Mouse (Mus musculus) hindbrain, embryonic 15.5 days (tissue): ENCODE measurements around the gene Ccdc86. TPM values are rescaled to one million over a fixed set of nuclear protein-coding genes. Genes with fewer than 3 reads are reported as not detected.

Experiments
- ATAC-seq: fragments of 200-750 bp; cut with Nextera tagmentation; 2 replicates; pipeline ENCODE4 v1.8.0; 2017; ENCODE audit warnings: low read depth, moderate number of reproducible peaks, moderate TSS enrichment; ENCODE audit not compliant: low FRiP score
- H3K27ac ChIP-seq: fragments of 300-500 bp; sonication (generic); replicated peaks from 2 replicates; pipeline ENCODE4 v1.5.1; 2015; ENCODE audit warnings: mild to moderate bottlenecking, inconsistent platforms
- H3K27me3 ChIP-seq: fragments of 300-500 bp; sonication (generic); 2 replicates; pipeline ENCODE4 v1.6.1; 2015; ENCODE audit warnings: control low read depth, inconsistent platforms
- H3K36me3 ChIP-seq: fragments of 300-500 bp; sonication (generic); 2 replicates; pipeline ENCODE4 v1.6.1; 2015; ENCODE audit warnings: control low read depth, inconsistent platforms
- H3K4me1 ChIP-seq: fragments of 300-500 bp; sonication (generic); replicated peaks from 2 replicates; pipeline ENCODE4 v1.6.1; 2015; ENCODE audit warnings: control low read depth, inconsistent platforms
- H3K4me2 ChIP-seq: fragments of 300-500 bp; sonication (generic); 2 replicates; pipeline ENCODE4 v1.6.1; 2015; ENCODE audit warnings: moderate library complexity, mild to moderate bottlenecking, inconsistent platforms
- H3K4me3 ChIP-seq: fragments of 300-500 bp; sonication (generic); 2 replicates; pipeline ENCODE4 v1.5.1; 2015; ENCODE audit warnings: mild to moderate bottlenecking, inconsistent platforms
- H3K9ac ChIP-seq: fragments of 300-500 bp; sonication (generic); 2 replicates; pipeline ENCODE4 v1.6.1; 2015; ENCODE audit warnings: inconsistent platforms
- H3K9me3 ChIP-seq: fragments of 300-500 bp; sonication (generic); 2 replicates; pipeline ENCODE4 v1.6.1; 2016; ENCODE audit warnings: control low read depth, inconsistent platforms
- WGBS: fragments of 180-500 bp; shearing (Covaris S2); methylation state at CpG from one replicate; pipeline ENCODE4 v1.1.7; 2015; 5-methylcytosine and 5-hydroxymethylcytosine counted together
- polyA plus RNA-seq: library from polyadenylated mRNA; unstranded; fragments of >200 nt; fragmentation: Nextera tagmentation; extraction: Ambion mirVana; gene quantifications from 2 replicates; pipeline ENCODE4 v1.2.1, GENCODE M21; 2015

Ccdc86 gene
- polyA plus RNA-seq, 1 experiment from 2014 or later, result 14.6 TPM

- Histone ChIP-seq H3K4me3 (no peak overlapping the region), H3K27me3 (no peaks in the 10 kb centered on the region), H3K36me3 (peaks cover 83% of the 10 kb centered on the region), H3K9ac (no peak overlapping the region), H3K9me3 (no peaks in the 10 kb centered on the region), H3K4me1 (peaks cover 16% of the 10 kb centered on the region), H3K4me2 (no peak overlapping the region), H3K27ac (no peak overlapping the region)
- no peak for ATAC-seq
- 95% methylated on average over 5 of the region's 5 CpGs for WGBS
Observed at GRCm38 (mm10) chr19:10901046-10901445, 48.0 kb downstream of the Ccdc86 start.

GRCm38 (mm10) chr19:10900315-10900714, 48.8 kb downstream of the Ccdc86 start:
- Histone ChIP-seq H3K9ac (no peak overlapping the region), H3K9me3 (no peaks in the 10 kb centered on the region), H3K4me2 (no peak overlapping the region), H3K36me3 (peaks cover 77% of the 10 kb centered on the region), H3K27me3 (no peaks in the 10 kb centered on the region), H3K27ac (no peak overlapping the region), H3K4me3 (no peak overlapping the region), H3K4me1 (peaks cover 19% of the 10 kb centered on the region)
- no peak for ATAC-seq
- WGBS, result 77% methylated on average over 6 of the region's 6 CpGs

- Histone ChIP-seq H3K9me3 (no peaks in the 10 kb centered on the region), H3K4me3 (no peak overlapping the region), H3K9ac (no peak overlapping the region), H3K4me1 (peaks cover 19% of the 10 kb centered on the region), H3K27me3 (no peaks in the 10 kb centered on the region), H3K4me2 (no peak overlapping the region), H3K36me3 (peaks cover 48% of the 10 kb centered on the region), H3K27ac (no peak overlapping the region)
- ATAC-seq, result no peak
- WGBS, result 92% methylated on average over 8 of the region's 8 CpGs
Observed at GRCm38 (mm10) chr19:10897491-10897890, 51.6 kb downstream of the Ccdc86 start.

GRCm38 (mm10) chr19:10896849-10897248, 52.2 kb downstream of the Ccdc86 start:
- H3K4me3 ChIP-seq, result peak overlapping the region; percentile 95; the same call in 1 of the 2 replicates
- WGBS, result 89% methylated on average over 7 of the region's 7 CpGs
- no peak for ATAC-seq
- H3K36me3 ChIP-seq, result peaks cover 42% of the 10 kb centered on the region
- H3K9me3 ChIP-seq, result no peaks in the 10 kb centered on the region
- H3K9ac ChIP-seq, result no peak overlapping the region
- H3K4me1 ChIP-seq, result peaks cover 19% of the 10 kb centered on the region
- H3K27me3 ChIP-seq, result no peaks in the 10 kb centered on the region
- peak overlapping the region; percentile 77 for H3K4me2 ChIP-seq
- H3K27ac ChIP-seq, result no peak overlapping the region

GRCm38 (mm10) chr19:10895708-10896107, 53.4 kb downstream of the Ccdc86 start:
- ATAC-seq, result no peak; the same call in 1 of the 2 replicates
- Histone ChIP-seq H3K9me3 (no peaks in the 10 kb centered on the region), H3K27ac (peak overlapping the region; percentile 95), H3K4me1 (peaks cover 19% of the 10 kb centered on the region), H3K4me3 (peak overlapping the region; percentile 95), H3K9ac (peak overlapping the region; percentile 92), H3K27me3 (no peaks in the 10 kb centered on the region), H3K36me3 (peaks cover 31% of the 10 kb centered on the region), H3K4me2 (peak overlapping the region; percentile 77)
- 2% methylated on average over 16 of the region's 16 CpGs for WGBS

- peaks cover 24% of the 10 kb centered on the region for H3K36me3 ChIP-seq
- H3K9me3 ChIP-seq, result no peaks in the 10 kb centered on the region
- peak within 1 kb of the TSS; percentile 77 for H3K4me2 ChIP-seq
- peak within 1 kb of the TSS; percentile 92 for H3K9ac ChIP-seq
- no peaks in the 10 kb centered on the region for H3K27me3 ChIP-seq
- peak within 1 kb of the TSS; percentile 95 for H3K27ac ChIP-seq
- H3K4me1 ChIP-seq, result peaks cover 19% of the 10 kb centered on the region
- ATAC-seq, result peak; percentile 97
- H3K4me3 ChIP-seq, result peak within 1 kb of the TSS; percentile 95
- 0% methylated on average over 43 of the region's 43 CpGs for WGBS
Observed at GRCm38 (mm10) chr19:10895016-10895528, 54.0 kb downstream of the Ccdc86 start, which contains the start of gene Prpf19. Gene Prpf19 (plus strand): TSS chr19:10895231.

- 89% methylated on average over 3 of the region's 3 CpGs for WGBS
- no peak for ATAC-seq
- Histone ChIP-seq H3K27ac (no peak overlapping the region), H3K9me3 (no peaks in the 10 kb centered on the region), H3K4me1 (peaks cover 14% of the 10 kb centered on the region), H3K9ac (no peak overlapping the region), H3K4me2 (no peak overlapping the region), H3K36me3 (no peaks in the 10 kb centered on the region), H3K27me3 (no peaks in the 10 kb centered on the region), H3K4me3 (no peak overlapping the region)
Observed at GRCm38 (mm10) chr19:10892201-10892600, 56.9 kb downstream of the Ccdc86 start.

Other genes starting within 250 kb of the Ccdc86 start
- 0.25 and 0.28 TPM in 2 replicates for gene Cd5, start 210.3 kb downstream of the Ccdc86 start, polyA plus RNA-seq
- 0.10 TPM in 1 of 2 replicates, not detected in the other for gene Cd6, start 119.2 kb downstream of the Ccdc86 start, polyA plus RNA-seq
- gene Slc15a3, start 109.5 kb downstream of the Ccdc86 start, polyA plus RNA-seq, result 0.30 and 0.47 TPM in 2 replicates
- gene Tmem132a, start 79.3 kb downstream of the Ccdc86 start, polyA plus RNA-seq, result 171 and 188 TPM in 2 replicates
- gene Tmem109, start 67.3 kb downstream of the Ccdc86 start, polyA plus RNA-seq, result 45.6 and 46.2 TPM in 2 replicates
- gene Prpf19, start 54.0 kb downstream of the Ccdc86 start, polyA plus RNA-seq, result 43.3 and 44.1 TPM in 2 replicates
- gene Zp1, start 28.6 kb downstream of the Ccdc86 start, polyA plus RNA-seq, result 0.21 and 0.27 TPM in 2 replicates
- 0.08 and 0.09 TPM in 2 replicates for gene Ptgdr2, start 12.1 kb downstream of the Ccdc86 start, polyA plus RNA-seq
- gene Ms4a10, start 25.4 kb upstream of the Ccdc86 start, polyA plus RNA-seq, result not detected in 2 replicates
- 0.17 TPM in 1 of 2 replicates, not detected in the other for gene Ms4a15, start 44.0 kb upstream of the Ccdc86 start, polyA plus RNA-seq
- gene Ms4a18, start 68.8 kb upstream of the Ccdc86 start, polyA plus RNA-seq, result not detected in 2 replicates
- not detected in 2 replicates for gene Ms4a8a, start 131.8 kb upstream of the Ccdc86 start, polyA plus RNA-seq
- gene 1700017D01Rik, start 181.6 kb upstream of the Ccdc86 start, polyA plus RNA-seq, result not detected in 2 replicates
- not detected in 2 replicates for gene 1700025F22Rik, start 216.1 kb upstream of the Ccdc86 start, polyA plus RNA-seq
- not detected in 2 replicates for gene Ms4a13, start 247.5 kb upstream of the Ccdc86 start, polyA plus RNA-seq